Mouse (Mus musculus) heart, embryonic 11.5 days (tissue): ENCODE measurements around the gene Fev. TPM values are rescaled to one million over a fixed set of nuclear protein-coding genes. Genes with fewer than 3 reads are reported as not detected.

Experiments used
- ATAC-seq: fragments of 200-750 bp; cut with Nextera tagmentation; replicated peaks from 2 replicates; pipeline ENCODE4 v1.8.0; 2017; ENCODE audit warnings: moderate library complexity; ENCODE audit not compliant: insufficient number of reproducible peaks, low FRiP score, low TSS enrichment
- H3K27ac ChIP-seq: fragments of 300-500 bp; sonication (generic); 2 replicates; pipeline ENCODE4 v1.5.1; 2014; ENCODE audit warnings: mild to moderate bottlenecking, low read depth, low read length
- H3K27me3 ChIP-seq: fragments of 300-500 bp; sonication (generic); 2 replicates; pipeline ENCODE4 v1.6.1; 2014; ENCODE audit warnings: mild to moderate bottlenecking, low read length, mixed read lengths; ENCODE audit not compliant: control insufficient read depth, insufficient read depth
- H3K36me3 ChIP-seq: fragments of 300-500 bp; sonication (generic); 2 replicates; pipeline ENCODE4 v1.6.1; 2014; ENCODE audit warnings: mild to moderate bottlenecking, low read length, moderate library complexity, mixed read lengths; ENCODE audit not compliant: control insufficient read depth, insufficient read depth
- H3K4me1 ChIP-seq: fragments of 300-500 bp; sonication (generic); 2 replicates; pipeline ENCODE4 v1.6.1; 2014; ENCODE audit warnings: low read length; ENCODE audit not compliant: control insufficient read depth, insufficient read depth
- H3K4me2 ChIP-seq: fragments of 300-500 bp; sonication (generic); 2 replicates; pipeline ENCODE4 v1.6.1; 2014; ENCODE audit warnings: mild to moderate bottlenecking, moderate library complexity
- H3K4me3 ChIP-seq: fragments of 300-500 bp; sonication (generic); 2 replicates; pipeline ENCODE4 v1.5.1; 2014; ENCODE audit warnings: low read depth, low read length
- H3K9ac ChIP-seq: fragments of 300-500 bp; sonication (generic); 2 replicates; pipeline ENCODE4 v1.6.1; 2014; ENCODE audit warnings: mild to moderate bottlenecking, low read depth, low read length, moderate library complexity
- H3K9me3 ChIP-seq: fragments of 300-500 bp; sonication (generic); replicated peaks from 2 replicates; pipeline ENCODE4 v1.6.1; 2016; ENCODE audit warnings: low read length; ENCODE audit not compliant: control insufficient read depth
- WGBS: fragments of 180-500 bp; shearing (Covaris S2); extraction: QIAGEN DNeasy Blood & Tissue Kit; methylation state at CpG from one replicate; pipeline ENCODE4 v1.1.7; 2014; ENCODE audit not compliant: insufficient replicate concordance; 5-methylcytosine and 5-hydroxymethylcytosine counted together
- polyA plus RNA-seq: library from polyadenylated mRNA; unstranded; fragments of >200 nt; fragmentation: Nextera tagmentation; extraction: Ambion mirVana; gene quantifications from 2 replicates; pipeline ENCODE4 v1.2.1, GENCODE M21; 2014

Gene Fev
- polyA plus RNA-seq, 1 experiment from 2014 or later = 1.4 TPM

GRCm38 (mm10) chr1:74858805-74859204, 26.4 kb downstream of the Fev start:
- H3K36me3 ChIP-seq = no peaks in the 10 kb centered on the region
- H3K27ac ChIP-seq = no peak overlapping the region
- peaks cover 68% of the 10 kb centered on the region for H3K27me3 ChIP-seq
- H3K9me3 ChIP-seq = no peaks in the 10 kb centered on the region
- H3K9ac ChIP-seq = no peak overlapping the region
- no peak for ATAC-seq
- H3K4me2 ChIP-seq = peak overlapping the region; percentile 58
- peaks cover 10% of the 10 kb centered on the region for H3K4me1 ChIP-seq
- 10% methylated on average over 16 of the region's 16 CpGs for WGBS
- peak overlapping the region; percentile 29; the same call in 1 of the 2 replicates for H3K4me3 ChIP-seq

- peak overlapping the region; percentile 29 for H3K4me3 ChIP-seq
- no peak; the same call in 1 of the 2 replicates for ATAC-seq
- WGBS = under 1% methylated on average over 29 of the region's 29 CpGs
- H3K27me3 ChIP-seq = peaks cover 74% of the 10 kb centered on the region
- H3K9ac ChIP-seq = no peak overlapping the region
- H3K4me1 ChIP-seq = peaks cover 10% of the 10 kb centered on the region
- H3K4me2 ChIP-seq = peak overlapping the region; percentile 58
- no peaks in the 10 kb centered on the region for H3K36me3 ChIP-seq
- no peaks in the 10 kb centered on the region for H3K9me3 ChIP-seq
- no peak overlapping the region for H3K27ac ChIP-seq
These were observed 27.0 kb downstream of the Fev start for GRCm38 (mm10) chr1:74858171-74858719.

GRCm38 (mm10) chr1:74857677-74858076, 27.5 kb downstream of the Fev start:
- peaks cover 10% of the 10 kb centered on the region for H3K4me1 ChIP-seq
- peak overlapping the region; percentile 58 for H3K4me2 ChIP-seq
- H3K36me3 ChIP-seq = no peaks in the 10 kb centered on the region
- no peak overlapping the region for H3K27ac ChIP-seq
- peak overlapping the region; percentile 29; the same call in 1 of the 2 replicates for H3K4me3 ChIP-seq
- H3K9me3 ChIP-seq = no peaks in the 10 kb centered on the region
- ATAC-seq = no peak
- WGBS = 13% methylated on average over 4 of the region's 4 CpGs
- H3K9ac ChIP-seq = no peak overlapping the region
- peaks cover 79% of the 10 kb centered on the region for H3K27me3 ChIP-seq

GRCm38 (mm10) chr1:74857201-74857600, 28.0 kb downstream of the Fev start:
- no peak overlapping the region for H3K4me3 ChIP-seq
- ATAC-seq = no peak; the same call in 1 of the 2 replicates
- H3K36me3 ChIP-seq = no peaks in the 10 kb centered on the region

GRCm38 (mm10) chr1:74856791-74857190, 28.4 kb downstream of the Fev start:
- under 1% methylated on average over 7 of the region's 7 CpGs for WGBS
- H3K4me2 ChIP-seq = no peak overlapping the region
- no peak overlapping the region for H3K4me3 ChIP-seq
- H3K9me3 ChIP-seq = no peaks in the 10 kb centered on the region
- H3K27me3 ChIP-seq = peaks cover 88% of the 10 kb centered on the region
- peaks cover 10% of the 10 kb centered on the region for H3K4me1 ChIP-seq
- H3K9ac ChIP-seq = no peak overlapping the region
- no peaks in the 10 kb centered on the region for H3K36me3 ChIP-seq
- no peak overlapping the region for H3K27ac ChIP-seq
- ATAC-seq = no peak

More at GRCm38 (mm10) chr1:74857201-74857600, 28.0 kb downstream of the Fev start:
- H3K9me3 ChIP-seq = no peaks in the 10 kb centered on the region
- 4% methylated on average over 20 of the region's 20 CpGs for WGBS
- no peak overlapping the region for H3K9ac ChIP-seq
- H3K27ac ChIP-seq = no peak overlapping the region
- H3K27me3 ChIP-seq = peaks cover 84% of the 10 kb centered on the region
- H3K4me1 ChIP-seq = peaks cover 10% of the 10 kb centered on the region
- no peak overlapping the region for H3K4me2 ChIP-seq

GRCm38 (mm10) chr1:74856439-74856720, 28.8 kb downstream of the Fev start:
- ATAC-seq = no peak
- WGBS = 1% methylated on average over 11 of the region's 11 CpGs
- H3K9me3 ChIP-seq = no peaks in the 10 kb centered on the region
- H3K4me3 ChIP-seq = peak overlapping the region; percentile 58; the same call in 1 of the 2 replicates
- peaks cover 92% of the 10 kb centered on the region for H3K27me3 ChIP-seq
- H3K27ac ChIP-seq = no peak overlapping the region
- no peaks in the 10 kb centered on the region for H3K36me3 ChIP-seq
- H3K4me2 ChIP-seq = peak overlapping the region; percentile 94
- peaks cover 10% of the 10 kb centered on the region for H3K4me1 ChIP-seq
- no peak overlapping the region for H3K9ac ChIP-seq

- Histone ChIP-seq H3K4me3 (peak overlapping the region; percentile 58), H3K27ac (no peak overlapping the region), H3K4me1 (peaks cover 10% of the 10 kb centered on the region), H3K9ac (no peak overlapping the region), H3K9me3 (no peaks in the 10 kb centered on the region), H3K36me3 (no peaks in the 10 kb centered on the region), H3K27me3 (peaks cover 98% of the 10 kb centered on the region), H3K4me2 (peak overlapping the region; percentile 94)
- WGBS = under 1% methylated on average over 74 of the region's 74 CpGs
- no peak for ATAC-seq
These were observed 29.4 kb downstream of the Fev start for GRCm38 (mm10) chr1:74855651-74856438.

GRCm38 (mm10) chr1:74855156-74855555, 30.1 kb downstream of the Fev start:
- Histone ChIP-seq H3K4me3 (peak overlapping the region; percentile 58), H3K9ac (peak overlapping the region; percentile 24; the same call in 1 of the 2 replicates), H3K4me1 (peaks cover 10% of the 10 kb centered on the region), H3K36me3 (no peaks in the 10 kb centered on the region), H3K27ac (no peak overlapping the region), H3K27me3 (peaks cover 99% of the 10 kb centered on the region), H3K4me2 (peak overlapping the region; percentile 94), H3K9me3 (no peaks in the 10 kb centered on the region)
- no peak for ATAC-seq
- WGBS = under 1% methylated on average over 44 of the region's 48 CpGs
